Mouse (Mus musculus) gastrocnemius, adult 18-20 months (tissue): ENCODE measurements around the gene Ttc8. TPM values are rescaled to one million over a fixed set of nuclear protein-coding genes. Genes with fewer than 3 reads are reported as not detected.

Experiments used
- DNase-seq: peaks from one replicate; pipeline ENCODE4 v3.0.0; 2021; ENCODE audit warnings: low spot score
- total RNA-seq, 2 experiments: library from RNA; stranded (reverse); gene quantifications; 2 replicates each; pipeline ENCODE4 v1.2.3; 2021

Gene Ttc8
- total RNA-seq, 2 experiments from 2014 or later = 5.2 to 6.1 TPM

DNA sequence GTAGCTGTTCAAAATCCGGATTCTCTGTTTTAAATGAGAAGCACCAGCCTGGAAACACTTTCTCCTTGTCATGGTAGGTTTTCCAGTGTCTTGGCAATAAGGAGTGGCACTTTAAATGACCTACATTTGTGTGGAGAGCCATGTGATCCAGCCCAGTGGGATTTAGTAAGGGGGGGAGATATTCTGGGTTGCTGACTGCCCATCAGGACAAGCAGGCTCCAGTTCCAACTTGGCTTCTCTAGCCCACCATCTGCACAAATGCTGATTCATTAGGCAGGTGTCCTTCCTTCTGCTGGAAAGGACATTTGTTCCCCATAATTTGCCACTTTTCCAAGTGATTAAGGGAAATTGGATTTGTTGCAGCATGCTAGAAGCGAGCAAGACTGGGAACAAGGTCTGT, 105.9 kb downstream of the Ttc8 start:
- DNase-seq = peak; percentile 74

- no peak for DNase-seq
Observed at GRCm38 (mm10) chr12:99028665-99029064, 108.3 kb downstream of the Ttc8 start.

DNA sequence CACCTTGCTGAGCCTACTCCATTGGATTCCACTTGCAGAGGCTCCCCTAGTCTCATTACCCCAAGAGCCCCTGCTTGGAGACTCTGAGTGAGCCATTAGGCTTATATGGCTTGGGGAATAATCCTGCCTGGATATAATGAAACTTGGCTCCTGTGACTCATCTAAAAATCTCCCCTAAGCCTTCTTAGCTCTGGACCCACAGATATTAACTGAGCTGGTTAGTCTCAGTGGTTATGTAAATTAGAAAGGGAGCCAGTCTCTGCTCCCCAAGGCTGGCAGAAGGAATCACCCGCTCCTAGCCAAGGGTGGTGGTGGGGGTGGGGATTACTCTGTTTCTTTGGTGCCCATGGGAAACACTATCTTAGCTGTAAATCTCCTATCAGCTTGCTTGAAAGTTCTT, 109.6 kb downstream of the Ttc8 start:
- no peak for DNase-seq

Other genes starting within 250 kb of the Ttc8 start
- 10 to 100 TPM; 31.8 to 44.3 TPM for gene Ptpn21, start 183.2 kb upstream of the Ttc8 start, total RNA-seq
- gene Zc3h14, start 173.6 kb upstream of the Ttc8 start, total RNA-seq = 10 to 100 TPM; 46.9 to 49.6 TPM
- 1 to 10 TPM; 2.0 to 2.2 TPM for gene Eml5, start 19.1 kb upstream of the Ttc8 start, total RNA-seq